Mouse (Mus musculus): ENCODE results near the gene Cnppd1.

Cnppd1 gene

GRCm38 (mm10) chr1:75147411-75148135 lies 5.1 kb upstream of the Cnppd1 start:
- DNase-seq, result no peak

- DNase-seq, result no peak
These were observed 3.1 kb upstream of the Cnppd1 start for GRCm38 (mm10) chr1:75145589-75145988.

- peak; percentile 66 to 74 for DNase-seq
These were observed 873 bp downstream of the Cnppd1 start for GRCm38 (mm10) chr1:75141486-75142190.

GRCm38 (mm10) chr1:75140601-75141190 lies 1.8 kb downstream of the Cnppd1 start:
- no peak for DNase-seq

GRCm38 (mm10) chr1:75138448-75138847 lies 4.1 kb downstream of the Cnppd1 start:
- no peak for DNase-seq

GRCm38 (mm10) chr1:75136730-75137129 lies 5.8 kb downstream of the Cnppd1 start:
- no peak for DNase-seq

- DNase-seq, result no peak
These were observed 6.2 kb downstream of the Cnppd1 start for GRCm38 (mm10) chr1:75136293-75136692.

GRCm38 (mm10) chr1:75133421-75134207 lies 8.9 kb downstream of the Cnppd1 start, which contains the start of gene Slc23a3:
Gene Slc23a3 (minus strand): TSS chr1:75133890.
- DNase-seq, result no peak

GRCm38 (mm10) chr1:75128641-75129040 lies 13.9 kb downstream of the Cnppd1 start:
- no peak for DNase-seq

- no peak for DNase-seq
These were observed 17.1 kb downstream of the Cnppd1 start for GRCm38 (mm10) chr1:75125418-75125817.

GRCm38 (mm10) chr1:75124346-75125321 lies 17.9 kb downstream of the Cnppd1 start, which contains the start of gene Nhej1:
Gene Nhej1 (minus strand): TSS chr1:75125200.
- DNase-seq, result peak; percentile 85 to 90

GRCm38 (mm10) chr1:75122211-75122610 lies 20.3 kb downstream of the Cnppd1 start:
- no peak for DNase-seq

All from thymus, adult 18-20 months (tissue).